Mouse (Mus musculus): ENCODE measurements at regions not wholly inside any gene's neighbourhood (a gene's known extent, or its start where the extent isn't known, plus 50 kb on each side); places are given as distances from the start of the nearest gene placed in this dataset.

GRCm38 (mm10) chr12:5807996-5808886, 432.8 kb upstream of the Klhl29 start:
- Histone ChIP-seq H3K4me2 (peak overlapping the region; percentile 56), H3K4me1 (ENCODE audit: control insufficient read depth, insufficient read depth, low read length) (no peaks in the 10 kb centered on the region), H3K27me3 (ENCODE audit: control insufficient read depth, insufficient read depth, low read length) (no peaks in the 10 kb centered on the region), H3K36me3 (ENCODE audit: control insufficient read depth, insufficient read depth, low read length) (no peaks in the 10 kb centered on the region), H3K27ac (ENCODE audit: low read depth, low read length) (no peak overlapping the region), H3K4me3 (ENCODE audit: low read depth, low read length) (no peak overlapping the region), H3K9ac (ENCODE audit: low read depth, low read length) (no peak overlapping the region), H3K9me3 (replicated peaks; ENCODE audit: control insufficient read depth, low read length) (no peaks in the 10 kb centered on the region)
- WGBS (ENCODE audit: insufficient replicate concordance) = 18% methylated on average over 18 of the region's 18 CpGs
- ATAC-seq (replicated peaks; ENCODE audit: insufficient number of reproducible peaks, low FRiP score, low TSS enrichment) = no peak

GRCm38 (mm10) chr12:5805731-5806130, 430.2 kb upstream of the Klhl29 start:
- Histone ChIP-seq H3K9ac (ENCODE audit: low read depth, low read length) (no peak overlapping the region), H3K4me2 (no peak overlapping the region), H3K4me1 (ENCODE audit: control insufficient read depth, insufficient read depth, low read length) (no peaks in the 10 kb centered on the region), H3K9me3 (replicated peaks; ENCODE audit: control insufficient read depth, low read length) (no peaks in the 10 kb centered on the region), H3K36me3 (ENCODE audit: control insufficient read depth, insufficient read depth, low read length) (no peaks in the 10 kb centered on the region), H3K4me3 (ENCODE audit: low read depth, low read length) (no peak overlapping the region), H3K27ac (ENCODE audit: low read depth, low read length) (no peak overlapping the region), H3K27me3 (ENCODE audit: control insufficient read depth, insufficient read depth, low read length) (no peaks in the 10 kb centered on the region)
- WGBS (ENCODE audit: insufficient replicate concordance) = 76% methylated on average over 2 of the region's 2 CpGs
- ATAC-seq (replicated peaks; ENCODE audit: insufficient number of reproducible peaks, low FRiP score, low TSS enrichment) = no peak

GRCm38 (mm10) chr12:5793051-5793450, 417.6 kb upstream of the Klhl29 start:
- no peak overlapping the region for H3K27ac ChIP-seq (ENCODE audit: low read depth, low read length)
- H3K9ac ChIP-seq (ENCODE audit: low read depth, low read length) = no peak overlapping the region
- H3K4me2 ChIP-seq = no peak overlapping the region
- H3K9me3 ChIP-seq (replicated peaks; ENCODE audit: control insufficient read depth, low read length) = no peaks in the 10 kb centered on the region
- H3K36me3 ChIP-seq (ENCODE audit: control insufficient read depth, insufficient read depth, low read length) = no peaks in the 10 kb centered on the region
- no peaks in the 10 kb centered on the region for H3K4me1 ChIP-seq (ENCODE audit: control insufficient read depth, insufficient read depth, low read length)
- no peak overlapping the region for H3K4me3 ChIP-seq (ENCODE audit: low read depth, low read length)
- no peak for ATAC-seq (replicated peaks; ENCODE audit: insufficient number of reproducible peaks, low FRiP score, low TSS enrichment)
- H3K27me3 ChIP-seq (ENCODE audit: control insufficient read depth, insufficient read depth, low read length) = no peaks in the 10 kb centered on the region
- 71% methylated on average over 7 of the region's 7 CpGs for WGBS (ENCODE audit: insufficient replicate concordance)

GRCm38 (mm10) chr12:5787074-5787813, 411.8 kb upstream of the Klhl29 start:
- H3K27ac ChIP-seq (ENCODE audit: low read depth, low read length) = no peak overlapping the region
- no peaks in the 10 kb centered on the region for H3K36me3 ChIP-seq (ENCODE audit: control insufficient read depth, insufficient read depth, low read length)
- H3K9ac ChIP-seq (ENCODE audit: low read depth, low read length) = no peak overlapping the region
- no peak overlapping the region for H3K4me3 ChIP-seq (ENCODE audit: low read depth, low read length)
- H3K4me1 ChIP-seq (ENCODE audit: control insufficient read depth, insufficient read depth, low read length) = no peaks in the 10 kb centered on the region
- no peaks in the 10 kb centered on the region for H3K27me3 ChIP-seq (ENCODE audit: control insufficient read depth, insufficient read depth, low read length)
- no peak for ATAC-seq (replicated peaks; ENCODE audit: insufficient number of reproducible peaks, low FRiP score, low TSS enrichment)
- WGBS (ENCODE audit: insufficient replicate concordance) = 54% methylated on average over 7 of the region's 7 CpGs
- H3K4me2 ChIP-seq = no peak overlapping the region
- H3K9me3 ChIP-seq (replicated peaks; ENCODE audit: control insufficient read depth, low read length) = no peaks in the 10 kb centered on the region

- no peaks in the 10 kb centered on the region for H3K4me1 ChIP-seq (ENCODE audit: control insufficient read depth, insufficient read depth, low read length)
- no peaks in the 10 kb centered on the region for H3K9me3 ChIP-seq (replicated peaks; ENCODE audit: control insufficient read depth, low read length)
- no peak overlapping the region for H3K27ac ChIP-seq (ENCODE audit: low read depth, low read length)
- H3K27me3 ChIP-seq (ENCODE audit: control insufficient read depth, insufficient read depth, low read length) = no peaks in the 10 kb centered on the region
- no peaks in the 10 kb centered on the region for H3K36me3 ChIP-seq (ENCODE audit: control insufficient read depth, insufficient read depth, low read length)
- 85% methylated on average over 3 of the region's 3 CpGs for WGBS (ENCODE audit: insufficient replicate concordance)
- no peak overlapping the region for H3K4me3 ChIP-seq (ENCODE audit: low read depth, low read length)
- no peak for ATAC-seq (replicated peaks; ENCODE audit: insufficient number of reproducible peaks, low FRiP score, low TSS enrichment)
- no peak overlapping the region for H3K4me2 ChIP-seq
- no peak overlapping the region for H3K9ac ChIP-seq (ENCODE audit: low read depth, low read length)
Measured at GRCm38 (mm10) chr12:5781276-5781675, 405.8 kb upstream of the Klhl29 start.

GRCm38 (mm10) chr12:5777556-5777955, 402.1 kb upstream of the Klhl29 start:
- Histone ChIP-seq H3K4me1 (ENCODE audit: control insufficient read depth, insufficient read depth, low read length) (no peaks in the 10 kb centered on the region), H3K4me3 (ENCODE audit: low read depth, low read length) (no peak overlapping the region), H3K9me3 (replicated peaks; ENCODE audit: control insufficient read depth, low read length) (no peaks in the 10 kb centered on the region), H3K4me2 (no peak overlapping the region), H3K36me3 (ENCODE audit: control insufficient read depth, insufficient read depth, low read length) (no peaks in the 10 kb centered on the region), H3K27me3 (ENCODE audit: control insufficient read depth, insufficient read depth, low read length) (no peaks in the 10 kb centered on the region), H3K9ac (ENCODE audit: low read depth, low read length) (no peak overlapping the region), H3K27ac (ENCODE audit: low read depth, low read length) (no peak overlapping the region)
- ATAC-seq (replicated peaks; ENCODE audit: insufficient number of reproducible peaks, low FRiP score, low TSS enrichment) = no peak

GRCm38 (mm10) chr12:5771399-5771978, 396.0 kb upstream of the Klhl29 start:
- Histone ChIP-seq H3K36me3 (ENCODE audit: control insufficient read depth, insufficient read depth, low read length) (no peaks in the 10 kb centered on the region), H3K4me3 (ENCODE audit: low read depth, low read length) (no peak overlapping the region), H3K9me3 (replicated peaks; ENCODE audit: control insufficient read depth, low read length) (no peaks in the 10 kb centered on the region), H3K27ac (ENCODE audit: low read depth, low read length) (no peak overlapping the region), H3K9ac (ENCODE audit: low read depth, low read length) (no peak overlapping the region), H3K27me3 (ENCODE audit: control insufficient read depth, insufficient read depth, low read length) (no peaks in the 10 kb centered on the region), H3K4me2 (no peak overlapping the region), H3K4me1 (ENCODE audit: control insufficient read depth, insufficient read depth, low read length) (no peaks in the 10 kb centered on the region)
- no peak for ATAC-seq (replicated peaks; ENCODE audit: insufficient number of reproducible peaks, low FRiP score, low TSS enrichment)
- WGBS (ENCODE audit: insufficient replicate concordance) = 38% methylated on average over 5 of the region's 5 CpGs

- Histone ChIP-seq H3K4me2 (no peak overlapping the region), H3K27ac (ENCODE audit: low read depth, low read length) (no peak overlapping the region), H3K9me3 (replicated peaks; ENCODE audit: control insufficient read depth, low read length) (no peaks in the 10 kb centered on the region), H3K27me3 (ENCODE audit: control insufficient read depth, insufficient read depth, low read length) (no peaks in the 10 kb centered on the region), H3K36me3 (ENCODE audit: control insufficient read depth, insufficient read depth, low read length) (no peaks in the 10 kb centered on the region), H3K9ac (ENCODE audit: low read depth, low read length) (no peak overlapping the region), H3K4me1 (ENCODE audit: control insufficient read depth, insufficient read depth, low read length) (no peaks in the 10 kb centered on the region), H3K4me3 (ENCODE audit: low read depth, low read length) (no peak overlapping the region)
- no peak for ATAC-seq (replicated peaks; ENCODE audit: insufficient number of reproducible peaks, low FRiP score, low TSS enrichment)
- 63% methylated on average over 2 of the region's 2 CpGs for WGBS (ENCODE audit: insufficient replicate concordance)
Measured at GRCm38 (mm10) chr12:5770531-5770930, 395.0 kb upstream of the Klhl29 start.
